Mouse (Mus musculus) liver, embryonic 13.5 days (tissue): ENCODE measurements around the gene Gm13102. TPM values are rescaled to one million over a fixed set of nuclear protein-coding genes. Genes with fewer than 3 reads are reported as not detected.
"Not testable (repeated sequence)": the region's sequence is repeated elsewhere in the genome, so short reads cannot be mapped to it uniquely, and the experiment has no call there.

ENCODE experiments used
- ATAC-seq: fragments of 200-750 bp; cut with Nextera tagmentation; 2 replicates; pipeline ENCODE4 v1.8.0; 2017; ENCODE audit warnings: low read depth, mild to moderate bottlenecking, moderate number of reproducible peaks, moderate library complexity
- DNase-seq: peaks from one replicate; pipeline ENCODE4 v3.0.0; 2022
- H3K27ac ChIP-seq: fragments of 300-500 bp; sonication (generic); 2 replicates; pipeline ENCODE4 v1.5.1; 2015; ENCODE audit warnings: moderate library complexity, mild to moderate bottlenecking, inconsistent platforms
- H3K27me3 ChIP-seq: fragments of 300-500 bp; sonication (generic); 2 replicates; pipeline ENCODE4 v1.6.1; 2015; ENCODE audit warnings: mild to moderate bottlenecking, inconsistent platforms
- H3K36me3 ChIP-seq: fragments of 300-500 bp; sonication (generic); 2 replicates; pipeline ENCODE4 v1.6.1; 2015; ENCODE audit warnings: mild to moderate bottlenecking, inconsistent platforms
- H3K4me1 ChIP-seq: fragments of 300-500 bp; sonication (generic); replicated peaks from 2 replicates; pipeline ENCODE4 v1.6.1; 2015; ENCODE audit warnings: inconsistent platforms
- H3K4me2 ChIP-seq: fragments of 300-500 bp; sonication (generic); 2 replicates; pipeline ENCODE4 v1.6.1; 2015; ENCODE audit warnings: inconsistent platforms, mild to moderate bottlenecking, moderate library complexity
- H3K4me3 ChIP-seq: fragments of 300-500 bp; sonication (generic); replicated peaks from 2 replicates; pipeline ENCODE4 v1.5.1; 2015; ENCODE audit warnings: mild to moderate bottlenecking, inconsistent platforms
- H3K9ac ChIP-seq: fragments of 300-500 bp; sonication (generic); 2 replicates; pipeline ENCODE4 v1.6.1; 2015; ENCODE audit warnings: mild to moderate bottlenecking, inconsistent platforms
- H3K9me3 ChIP-seq: fragments of 300-500 bp; sonication (generic); replicated peaks from 2 replicates; pipeline ENCODE4 v1.6.1; 2016; ENCODE audit warnings: inconsistent platforms
- WGBS: fragments of 180-500 bp; shearing (Covaris S2); methylation state at CpG from one replicate; pipeline ENCODE4 v1.1.7; 2015; ENCODE audit not compliant: insufficient replicate concordance; 5-methylcytosine and 5-hydroxymethylcytosine counted together
- polyA plus RNA-seq: library from polyadenylated mRNA; unstranded; fragments of >200 nt; fragmentation: Nextera tagmentation; extraction: Ambion mirVana; gene quantifications from 2 replicates; pipeline ENCODE4 v1.2.1, GENCODE M21; 2015

Gene Gm13102
- polyA plus RNA-seq: not detected in 2 replicates

- not testable (repeated sequence) for H3K4me1 ChIP-seq
Observed at GRCm38 (mm10) chr4:144106174-144106573, at the start of gene Gm13102. Gm13102 (plus strand) TSS chr4:144106474.

GRCm38 (mm10) chr4:144058826-144059225 is 47.4 kb upstream of the Gm13102 start, which contains the start of gene Pramel4:
Pramel4 (plus strand) TSS chr4:144059126.
- H3K4me1 ChIP-seq, ATAC-seq, H3K4me2 ChIP-seq, H3K36me3 ChIP-seq, DNase-seq, H3K27me3 ChIP-seq, H3K27ac ChIP-seq, H3K4me3 ChIP-seq, H3K9me3 ChIP-seq, H3K9ac ChIP-seq: not testable (repeated sequence)
- 69% methylated on average over 3 of the region's 3 CpGs for WGBS

More at GRCm38 (mm10) chr4:144106174-144106573, at the start of gene Gm13102:
- not testable (repeated sequence) for DNase-seq, H3K4me2 ChIP-seq, H3K4me3 ChIP-seq, H3K9me3 ChIP-seq, H3K27ac ChIP-seq, H3K9ac ChIP-seq, ATAC-seq, H3K27me3 ChIP-seq, H3K36me3 ChIP-seq
- 86% methylated on average over 1 of the region's 2 CpGs for WGBS

Other genes with a start within 250 kb of the Gm13102 start
- not detected in 2 replicates for gene Pramef6, start 206.1 kb upstream of the Gm13102 start, polyA plus RNA-seq
- gene Pramef25, start 155.5 kb upstream of the Gm13102 start, polyA plus RNA-seq: not detected in 2 replicates
- gene Gm13101, start 139.5 kb upstream of the Gm13102 start, polyA plus RNA-seq: not detected in 2 replicates
- gene Pramef17, start 112.1 kb upstream of the Gm13102 start, polyA plus RNA-seq: not detected in 2 replicates
- not detected in 2 replicates for gene Pramel4, start 47.3 kb upstream of the Gm13102 start, polyA plus RNA-seq
- gene Oog3, start 56.2 kb downstream of the Gm13102 start, polyA plus RNA-seq: not detected in 2 replicates
- gene Oog2, start 84.2 kb downstream of the Gm13102 start, polyA plus RNA-seq: not detected in 2 replicates
- not detected in 2 replicates for gene C87977, start 106.8 kb downstream of the Gm13102 start, polyA plus RNA-seq
- not detected in 2 replicates for gene Pramel5, start 174.0 kb downstream of the Gm13102 start, polyA plus RNA-seq
- not detected in 2 replicates for gene Gm13128, start 223.8 kb downstream of the Gm13102 start, polyA plus RNA-seq